Mouse (Mus musculus) monocyte, adult 2 months (primary cell): ENCODE measurements around the gene Tmem176b.

Experiments used
- DNase-seq, 2 experiments: peaks; one replicate each; pipeline ENCODE4 v3.0.0; 2022; ENCODE audit warnings: low spot score in 2 of 2, low read depth in 1 of 2

Tmem176b gene

DNA sequence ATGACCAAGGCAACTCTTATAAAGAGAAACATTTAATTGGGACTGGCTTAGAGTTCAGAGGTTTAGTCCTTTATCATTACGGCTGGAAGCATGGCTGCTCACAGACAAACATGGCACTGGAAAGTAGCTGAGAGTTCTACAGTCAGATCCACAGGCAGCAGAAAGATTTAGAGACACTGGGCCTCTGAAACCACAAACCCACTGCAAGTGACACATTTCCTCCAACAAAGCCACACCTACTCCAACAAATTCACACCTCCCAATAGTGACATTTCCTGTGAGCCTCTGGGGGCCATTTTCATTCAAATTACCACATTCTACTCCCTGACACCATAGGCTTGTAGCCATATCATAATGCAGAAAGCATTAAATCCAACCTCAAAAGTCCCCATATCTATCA, 39.4 kb downstream of the Tmem176b start:
- DNase-seq: no peak

- no peak for DNase-seq
Observed at GRCm38 (mm10) chr6:48787867-48788266, 53.4 kb downstream of the Tmem176b start.

GRCm38 (mm10) chr6:48785601-48786000, 55.7 kb downstream of the Tmem176b start:
- DNase-seq: no peak

DNA sequence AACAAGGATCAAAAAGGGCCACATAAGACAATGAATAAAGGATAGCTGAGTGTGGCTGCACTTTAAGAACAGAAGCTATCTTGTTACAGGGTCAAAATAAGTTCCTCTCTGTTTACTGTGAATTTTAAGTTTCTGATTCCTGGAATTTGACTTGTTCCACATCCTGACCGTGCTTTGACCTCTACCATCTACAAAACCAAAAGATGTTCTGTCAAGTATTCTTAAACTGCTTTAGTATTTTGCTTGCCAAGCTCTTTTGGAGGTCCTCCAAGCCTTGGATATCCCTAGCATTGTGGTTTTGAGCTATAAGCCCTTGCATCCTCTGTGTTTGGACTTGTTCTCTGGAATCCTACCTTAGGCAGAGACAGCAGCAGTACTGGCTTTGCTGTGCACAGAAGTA, 56.1 kb downstream of the Tmem176b start:
- DNase-seq: no peak

GRCm38 (mm10) chr6:48784406-48784805, 56.9 kb downstream of the Tmem176b start:
- DNase-seq: no peak
